Mouse (Mus musculus): ENCODE results near the gene Tmem218. TPM values are rescaled to one million over a fixed set of nuclear protein-coding genes. Genes with fewer than 3 reads are reported as not detected.

Gene Tmem218
- polyA plus RNA-seq, 1 experiment from 2014 or later: 10.1 TPM

- Histone ChIP-seq H3K9ac (replicated peaks; ENCODE audit: low read length) (no peak overlapping the region), H3K9me3 (ENCODE audit: control insufficient read depth, low read length) (no peaks in the 10 kb centered on the region), H3K27ac (replicated peaks; ENCODE audit: low read depth, low read length) (no peak overlapping the region), H3K4me1 (ENCODE audit: control insufficient read depth, insufficient read depth, low read length) (no peaks in the 10 kb centered on the region), H3K36me3 (ENCODE audit: control insufficient read depth, insufficient read depth, low read length) (no peaks in the 10 kb centered on the region), H3K4me2 (ENCODE audit: low read length) (no peak overlapping the region), H3K27me3 (ENCODE audit: control insufficient read depth, insufficient read depth, low read length) (no peaks in the 10 kb centered on the region), H3K4me3 (replicated peaks; ENCODE audit: low read depth, low read length) (no peak overlapping the region)
- DNase-seq (no peak), ATAC-seq (ENCODE audit: low FRiP score, low TSS enrichment) (no peak)
- 80% methylated on average over 2 of the region's 2 CpGs for WGBS
These were observed 37.4 kb downstream of the Tmem218 start for GRCm38 (mm10) chr9:37245404-37245803.

GRCm38 (mm10) chr9:37245810-37246209 is 37.8 kb downstream of the Tmem218 start:
- ATAC-seq (ENCODE audit: low FRiP score, low TSS enrichment) (no peak), DNase-seq (no peak)
- Histone ChIP-seq H3K9ac (replicated peaks; ENCODE audit: low read length) (no peak overlapping the region), H3K4me2 (ENCODE audit: low read length) (no peak overlapping the region), H3K36me3 (ENCODE audit: control insufficient read depth, insufficient read depth, low read length) (no peaks in the 10 kb centered on the region), H3K4me1 (ENCODE audit: control insufficient read depth, insufficient read depth, low read length) (no peaks in the 10 kb centered on the region), H3K27me3 (ENCODE audit: control insufficient read depth, insufficient read depth, low read length) (no peaks in the 10 kb centered on the region), H3K4me3 (replicated peaks; ENCODE audit: low read depth, low read length) (no peak overlapping the region), H3K9me3 (ENCODE audit: control insufficient read depth, low read length) (no peaks in the 10 kb centered on the region), H3K27ac (replicated peaks; ENCODE audit: low read depth, low read length) (no peak overlapping the region)
- 92% methylated on average over 1 of the region's 1 CpGs for WGBS

- Histone ChIP-seq H3K27ac (replicated peaks; ENCODE audit: low read depth, low read length) (no peak overlapping the region), H3K9me3 (ENCODE audit: control insufficient read depth, low read length) (no peaks in the 10 kb centered on the region), H3K9ac (replicated peaks; ENCODE audit: low read length) (no peak overlapping the region), H3K4me2 (ENCODE audit: low read length) (no peak overlapping the region), H3K36me3 (ENCODE audit: control insufficient read depth, insufficient read depth, low read length) (no peaks in the 10 kb centered on the region), H3K4me1 (ENCODE audit: control insufficient read depth, insufficient read depth, low read length) (no peaks in the 10 kb centered on the region), H3K4me3 (replicated peaks; ENCODE audit: low read depth, low read length) (no peak overlapping the region), H3K27me3 (ENCODE audit: control insufficient read depth, insufficient read depth, low read length) (no peaks in the 10 kb centered on the region)
- DNase-seq: no peak
- ATAC-seq (ENCODE audit: low FRiP score, low TSS enrichment): no peak
These were observed 39.4 kb downstream of the Tmem218 start for GRCm38 (mm10) chr9:37247429-37247828.

GRCm38 (mm10) chr9:37248381-37248906 is 40.4 kb downstream of the Tmem218 start:
- DNase-seq: peak; percentile 24
- H3K27ac ChIP-seq (replicated peaks; ENCODE audit: low read depth, low read length): no peak overlapping the region

GRCm38 (mm10) chr9:37249976-37250375 is 42.0 kb downstream of the Tmem218 start:
- no peaks in the 10 kb centered on the region for H3K4me1 ChIP-seq (ENCODE audit: control insufficient read depth, insufficient read depth, low read length)
- no peak for ATAC-seq (ENCODE audit: low FRiP score, low TSS enrichment)

More at GRCm38 (mm10) chr9:37248381-37248906, 40.4 kb downstream of the Tmem218 start:
- Histone ChIP-seq H3K9ac (replicated peaks; ENCODE audit: low read length) (no peak overlapping the region), H3K36me3 (ENCODE audit: control insufficient read depth, insufficient read depth, low read length) (no peaks in the 10 kb centered on the region), H3K9me3 (ENCODE audit: control insufficient read depth, low read length) (no peaks in the 10 kb centered on the region), H3K4me2 (ENCODE audit: low read length) (no peak overlapping the region), H3K4me3 (replicated peaks; ENCODE audit: low read depth, low read length) (no peak overlapping the region), H3K4me1 (ENCODE audit: control insufficient read depth, insufficient read depth, low read length) (no peaks in the 10 kb centered on the region), H3K27me3 (ENCODE audit: control insufficient read depth, insufficient read depth, low read length) (no peaks in the 10 kb centered on the region)
- ATAC-seq (ENCODE audit: low FRiP score, low TSS enrichment): no peak; the same call in 1 of the 2 replicates
- WGBS: 72% methylated on average over 3 of the region's 3 CpGs

GRCm38 (mm10) chr9:37250631-37251030 is 42.6 kb downstream of the Tmem218 start:
- Histone ChIP-seq H3K9ac (replicated peaks; ENCODE audit: low read length) (no peak overlapping the region), H3K9me3 (ENCODE audit: control insufficient read depth, low read length) (no peaks in the 10 kb centered on the region), H3K4me2 (ENCODE audit: low read length) (no peak overlapping the region), H3K4me1 (ENCODE audit: control insufficient read depth, insufficient read depth, low read length) (peaks cover 6% of the 10 kb centered on the region; the same call in 1 of the 2 replicates), H3K36me3 (ENCODE audit: control insufficient read depth, insufficient read depth, low read length) (no peaks in the 10 kb centered on the region), H3K4me3 (replicated peaks; ENCODE audit: low read depth, low read length) (no peak overlapping the region), H3K27me3 (ENCODE audit: control insufficient read depth, insufficient read depth, low read length) (peaks cover 10% of the 10 kb centered on the region; the same call in 1 of the 2 replicates), H3K27ac (replicated peaks; ENCODE audit: low read depth, low read length) (no peak overlapping the region)
- DNase-seq: no peak
- ATAC-seq (ENCODE audit: low FRiP score, low TSS enrichment): no peak
- 94% methylated on average over 6 of the region's 6 CpGs for WGBS

More at GRCm38 (mm10) chr9:37249976-37250375, 42.0 kb downstream of the Tmem218 start:
- Histone ChIP-seq H3K27me3 (ENCODE audit: control insufficient read depth, insufficient read depth, low read length) (peaks cover 4% of the 10 kb centered on the region; the same call in 1 of the 2 replicates), H3K9me3 (ENCODE audit: control insufficient read depth, low read length) (no peaks in the 10 kb centered on the region), H3K36me3 (ENCODE audit: control insufficient read depth, insufficient read depth, low read length) (no peaks in the 10 kb centered on the region), H3K4me3 (replicated peaks; ENCODE audit: low read depth, low read length) (no peak overlapping the region), H3K27ac (replicated peaks; ENCODE audit: low read depth, low read length) (no peak overlapping the region), H3K4me2 (ENCODE audit: low read length) (no peak overlapping the region), H3K9ac (replicated peaks; ENCODE audit: low read length) (no peak overlapping the region)
- 93% methylated on average over 3 of the region's 3 CpGs for WGBS
- no peak for DNase-seq

GRCm38 (mm10) chr9:37254531-37255110 is 46.6 kb downstream of the Tmem218 start:
- DNase-seq (no peak), ATAC-seq (ENCODE audit: low FRiP score, low TSS enrichment) (peak; percentile 24; the same call in 1 of the 2 replicates)
- Histone ChIP-seq H3K9me3 (ENCODE audit: control insufficient read depth, low read length) (no peaks in the 10 kb centered on the region), H3K9ac (replicated peaks; ENCODE audit: low read length) (peak overlapping the region; percentile 57; the same call in 1 of the 2 replicates), H3K4me1 (ENCODE audit: control insufficient read depth, insufficient read depth, low read length) (peaks cover 6% of the 10 kb centered on the region; the same call in 1 of the 2 replicates), H3K4me3 (replicated peaks; ENCODE audit: low read depth, low read length) (peak overlapping the region; percentile 40), H3K36me3 (ENCODE audit: control insufficient read depth, insufficient read depth, low read length) (no peaks in the 10 kb centered on the region), H3K27ac (replicated peaks; ENCODE audit: low read depth, low read length) (no peak overlapping the region), H3K27me3 (ENCODE audit: control insufficient read depth, insufficient read depth, low read length) (peaks cover 10% of the 10 kb centered on the region; the same call in 1 of the 2 replicates), H3K4me2 (ENCODE audit: low read length) (peak overlapping the region; percentile 78)
- 23% methylated on average over 6 of the region's 6 CpGs for WGBS

GRCm38 (mm10) chr9:37255149-37255888 is 47.3 kb downstream of the Tmem218 start, which contains the start of gene Slc37a2:
Gene Slc37a2, minus strand, starts transcription at chr9:37255738.
- ATAC-seq (ENCODE audit: low FRiP score, low TSS enrichment) (peak; percentile 62; the same call in 1 of the 2 replicates), DNase-seq (peak; percentile 67)
- 1% methylated on average over 38 of the region's 38 CpGs for WGBS
- H3K4me1 ChIP-seq (ENCODE audit: control insufficient read depth, insufficient read depth, low read length): peaks cover 6% of the 10 kb centered on the region; the same call in 1 of the 2 replicates
- no peaks in the 10 kb centered on the region for H3K36me3 ChIP-seq (ENCODE audit: control insufficient read depth, insufficient read depth, low read length)
- peak within 1 kb of the TSS; percentile 78 for H3K4me2 ChIP-seq (ENCODE audit: low read length)
- no peak within 1 kb of the TSS for H3K27ac ChIP-seq (replicated peaks; ENCODE audit: low read depth, low read length)
- H3K9me3 ChIP-seq (ENCODE audit: control insufficient read depth, low read length): no peaks in the 10 kb centered on the region
- H3K27me3 ChIP-seq (ENCODE audit: control insufficient read depth, insufficient read depth, low read length): peaks cover 10% of the 10 kb centered on the region; the same call in 1 of the 2 replicates
- peak within 1 kb of the TSS; percentile 40 for H3K4me3 ChIP-seq (replicated peaks; ENCODE audit: low read depth, low read length)
- H3K9ac ChIP-seq (replicated peaks; ENCODE audit: low read length): peak within 1 kb of the TSS; percentile 57

Measured in midbrain, embryonic 14.5 days (tissue).